24 mouse cellular contexts compared by ENCODE assay signal in the genomic region with DNA sequence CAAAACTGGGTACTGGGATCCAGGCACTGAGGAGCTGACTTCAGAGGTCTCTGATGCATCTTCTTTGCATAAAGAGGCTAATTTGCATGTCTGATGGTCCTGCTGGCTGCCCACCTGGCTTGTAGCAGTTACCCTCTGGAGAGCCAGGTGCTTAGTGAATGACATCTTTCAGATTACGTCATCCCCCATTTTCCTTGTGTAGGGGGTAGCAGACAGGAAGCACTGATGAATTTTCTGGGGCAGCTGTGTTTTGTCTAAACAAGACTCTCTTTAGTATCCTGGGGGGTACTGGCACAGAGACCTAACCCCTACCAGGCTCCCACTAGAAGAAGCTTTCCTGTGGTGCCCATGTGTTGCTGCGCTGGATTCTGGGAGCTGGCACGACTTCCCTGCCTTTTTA.
DNase-seq lines count a peak whose midpoint lies in the region; ATAC-seq and TF ChIP-seq lines count a peak whose summit lies in the region.
"Had no signal": no experiment of that assay in that cellular context is flagged by ENCODE, and none has a peak within 500 bp of the region (broad histone marks: within the 10 kb centered on the region; RNA-seq: fewer than 3 reads in every experiment).

No protein-coding gene starts in this region.

- TF ChIP-seq CTCF in thymus, adult 2 months (IDR thresholded peaks at IDR 0.05; ENCODE audit: borderline replicate concordance, control insufficient read depth, extremely low read depth, insufficient read depth, low read length, poor library complexity), result no peak
- no peak for TF ChIP-seq CTCF in layer of hippocampus, adult 2 months (conservative IDR thresholded peaks at IDR 0.05)

- no peak for ATAC-seq in cerebellum, adult (ENCODE audit: insufficient number of reproducible peaks, low FRiP score, low TSS enrichment)
- ATAC-seq: CD4-positive, CD25-positive, alpha-beta regulatory T cell, adult 4 months; liver, embryonic 12.5 days had no signal

- H3K4me1 ChIP-seq in heart, embryonic 10.5 days, result peaks cover 19% of the 10 kb centered on the region
- H3K4me1 ChIP-seq in thymus, adult 2 months (replicated peaks; ENCODE audit: control insufficient read depth, insufficient read depth, low read length), result peaks cover 25% of the 10 kb centered on the region

- H3K27me3 ChIP-seq in heart, embryonic 10.5 days (ENCODE audit: insufficient read depth, poor library complexity, severe bottlenecking), result peaks cover 19% of the 10 kb centered on the region; the same call in 1 of the 2 replicates
- H3K27me3 ChIP-seq in thymus, adult 2 months (ENCODE audit: control insufficient read depth, insufficient read depth, low read length), result no peaks in the 10 kb centered on the region
- H3K27me3 ChIP-seq: embryonic facial prominence, embryonic 12.5 days; limb, embryonic 12.5 days; liver, embryonic 12.5 days; neural tube, embryonic 12.5 days; stomach, embryonic 15.5 days had no signal

- H3K9me3 ChIP-seq in heart, embryonic 10.5 days, result no peaks in the 10 kb centered on the region
- H3K9me3 ChIP-seq: embryonic facial prominence, embryonic 12.5 days; liver, embryonic 12.5 days; neural tube, embryonic 12.5 days; stomach, embryonic 15.5 days had no signal

- intact Hi-C loops in heart, postnatal 10 days (cut with DNase I), result no loop called here

- no peak overlapping the region for H3K4me3 ChIP-seq in heart, embryonic 10.5 days
- no peak overlapping the region for H3K4me3 ChIP-seq in thymus, adult 2 months (ENCODE audit: control insufficient read depth, insufficient read depth, low read length)
- H3K4me3 ChIP-seq in layer of hippocampus, adult 2 months, result no peak overlapping the region
- H3K4me3 ChIP-seq: embryonic facial prominence, embryonic 12.5 days; erythroblast, embryonic 14.5 days; limb, embryonic 12.5 days; liver, embryonic 12.5 days; neural tube, embryonic 12.5 days; stomach, embryonic 15.5 days had no signal

- H3K27ac ChIP-seq in heart, embryonic 10.5 days, result 0 out of 2 replicates have a peak overlapping the region, but pooled peaks have one; percentile 4
- peak overlapping the region; percentile 43; the same call in 1 of the 2 replicates for H3K27ac ChIP-seq in thymus, adult 2 months (ENCODE audit: control insufficient read depth, insufficient read depth, low read length)
- no peak overlapping the region for H3K27ac ChIP-seq in layer of hippocampus, adult 2 months
- H3K27ac ChIP-seq: embryonic facial prominence, embryonic 12.5 days; kidney, postnatal 0 days; limb, embryonic 12.5 days; liver, embryonic 12.5 days; neural tube, embryonic 12.5 days; stomach, embryonic 15.5 days had no signal

- no peak for TF ChIP-seq POLR2A in thymus, adult 2 months (IDR thresholded peaks at IDR 0.05; ENCODE audit: control insufficient read depth, extremely low read depth, insufficient read depth, low read length, poor library complexity)

- H3K36me3 ChIP-seq in heart, embryonic 10.5 days, result 0 out of 2 replicates have a peak, but pooled peaks cover 9% of the 10 kb centered on the region
- H3K36me3 ChIP-seq in thymus, adult 2 months (ENCODE audit: control insufficient read depth, insufficient read depth, low read length), result no peaks in the 10 kb centered on the region
- H3K36me3 ChIP-seq: embryonic facial prominence, embryonic 12.5 days; limb, embryonic 12.5 days; liver, embryonic 12.5 days; neural tube, embryonic 12.5 days; stomach, embryonic 15.5 days had no signal

- WGBS in heart, embryonic 10.5 days, result 82% methylated on average over 3 of the region's 3 CpGs
- 77% methylated on average over 3 of the region's 3 CpGs for WGBS in thymus, adult 2 months

- peak; percentile 35 to 48 for DNase-seq in cerebellum, postnatal 10 days
- DNase-seq in heart, embryonic 10.5 days (ENCODE audit: low spot score), result no peak
- no peak for DNase-seq in heart, postnatal 10 days
- peak; percentile 31 for DNase-seq in A20 (ENCODE audit: low read depth, low spot score)
- peak; percentile 7 for DNase-seq in thymus, adult 2 months
- DNase-seq in layer of hippocampus, adult 2 months (ENCODE audit: low spot score in 2 of 2), result no peak
- no peak for DNase-seq in layer of hippocampus, postnatal 36 days
- DNase-seq: adrenal gland, postnatal 25 days; cerebellum, adult 8-10 months; gastrocnemius, postnatal 10 days; heart, adult 18-20 months; kidney, adult 18-20 months; lung, adult 2 months; lung, postnatal 4 days; right cerebral cortex, postnatal 14 days had no signal

Comparison
In these comparisons a context has a peak if more than half of its experiments do, and no peak if none do; other contexts are left out.
1. DNase-seq: peak in cerebellum, postnatal 10 days (2 of 2), A20 (single experiment) and thymus, adult 2 months (single experiment); none in heart, embryonic 10.5 days (single experiment), heart, postnatal 10 days (0 of 2), layer of hippocampus, adult 2 months (0 of 2) and layer of hippocampus, postnatal 36 days (0 of 2).